Comparison of ENCODE assay signal across 10 mouse cellular contexts in the genomic region with DNA sequence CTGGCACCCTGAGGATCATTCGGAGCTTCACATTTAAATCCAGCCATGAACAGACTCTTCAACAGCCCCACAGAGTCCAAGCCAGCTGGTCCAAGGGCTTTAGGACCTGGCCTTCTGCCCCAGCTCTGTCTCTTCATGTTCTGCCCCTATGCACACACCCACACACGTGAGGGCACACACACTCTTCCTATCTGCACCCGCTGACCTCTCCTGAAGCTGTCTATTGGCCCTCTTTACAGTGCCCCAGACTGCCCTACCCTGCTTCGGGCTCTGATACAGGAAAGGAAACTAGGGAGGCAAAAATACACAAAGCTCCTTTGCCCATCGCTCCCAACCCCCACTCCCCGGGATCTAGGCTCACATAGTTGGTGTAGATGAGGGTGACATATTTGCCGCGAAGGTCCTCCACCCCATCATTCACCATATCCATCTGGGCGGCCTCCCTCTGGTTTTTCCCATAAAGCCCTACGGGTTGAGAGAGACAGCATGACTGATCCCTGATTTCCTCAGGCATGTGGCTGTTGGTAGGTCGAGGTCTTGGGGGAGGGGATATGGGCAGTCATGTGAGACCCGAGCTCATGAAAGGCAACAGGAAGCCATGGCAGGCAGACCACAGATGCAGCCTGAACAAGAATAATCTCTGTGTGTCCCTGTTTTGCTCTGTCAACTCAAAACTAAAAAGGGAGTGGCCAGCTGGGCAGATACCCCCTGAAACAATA. TPM values are rescaled to one million over a fixed set of nuclear protein-coding genes. Genes with fewer than 3 reads are reported as not detected.
A peak's percentile ranks its signal among the peaks of the same experiment; 100 is the strongest.
DNase-seq lines count a peak whose midpoint lies in the region; ATAC-seq and TF ChIP-seq lines count a peak whose summit lies in the region.
"Had no signal": no experiment of that assay in that cellular context is flagged by ENCODE, and none has a peak within 500 bp of the region (broad histone marks: within the 10 kb centered on the region; RNA-seq: fewer than 3 reads in every experiment).

No protein-coding gene starts in this region.

- H3K4me3 ChIP-seq in megakaryocyte, embryonic 14.5 days (replicated peaks): peak overlapping the region; percentile 83
- H3K4me3 ChIP-seq in liver, embryonic 15.5 days (replicated peaks): peak overlapping the region; percentile 26
- no peak overlapping the region for H3K4me3 ChIP-seq in stomach, postnatal 0 days (ENCODE audit: low read depth, low read length)

- peaks cover 60% of the 10 kb centered on the region for H3K4me1 ChIP-seq in megakaryocyte, embryonic 14.5 days
- peaks cover 42% of the 10 kb centered on the region for H3K4me1 ChIP-seq in liver, embryonic 15.5 days (replicated peaks)
- H3K4me1 ChIP-seq in stomach, postnatal 0 days (replicated peaks; ENCODE audit: control insufficient read depth, insufficient read depth): no peaks in the 10 kb centered on the region

- peak overlapping the region; percentile 64 for H3K27ac ChIP-seq in liver, embryonic 15.5 days (replicated peaks)
- H3K27ac ChIP-seq in stomach, postnatal 0 days (replicated peaks): 0 out of 2 replicates have a peak overlapping the region, but pooled peaks have one; percentile 24
- H3K27ac ChIP-seq: macrophage had no signal

- no peaks in the 10 kb centered on the region for H3K27me3 ChIP-seq in megakaryocyte, embryonic 14.5 days (replicated peaks)
- no peaks in the 10 kb centered on the region for H3K27me3 ChIP-seq in liver, embryonic 15.5 days
- H3K27me3 ChIP-seq in stomach, postnatal 0 days (ENCODE audit: control insufficient read depth, insufficient read depth, low read length): no peaks in the 10 kb centered on the region

- no peak overlapping the region for H3K9ac ChIP-seq in liver, embryonic 15.5 days
- 0 out of 2 replicates have a peak overlapping the region, but pooled peaks have one; percentile 38 for H3K9ac ChIP-seq in stomach, postnatal 0 days (ENCODE audit: low read length)

- 55% methylated on average over 12 of the region's 12 CpGs for WGBS in liver, embryonic 15.5 days (ENCODE audit: insufficient replicate concordance)
- WGBS in stomach, postnatal 0 days: 60% methylated on average over 12 of the region's 12 CpGs

- peak; percentile 38 for DNase-seq in embryo, embryonic 10 days (ENCODE audit: low spot score)
- DNase-seq in embryo, embryonic 9.5 days (ENCODE audit: extremely low spot score): no peak
- DNase-seq in stomach, postnatal 0 days (ENCODE audit: low spot score): peak; percentile 75
- DNase-seq in right cerebral cortex, postnatal 10 days (ENCODE audit: low spot score in 2 of 2): no peak
- DNase-seq: kidney, adult 8-10 months had no signal

- H3K9me3 ChIP-seq in megakaryocyte, embryonic 14.5 days: no peaks in the 10 kb centered on the region
- H3K9me3 ChIP-seq in liver, embryonic 15.5 days (replicated peaks): no peaks in the 10 kb centered on the region
- no peaks in the 10 kb centered on the region for H3K9me3 ChIP-seq in stomach, postnatal 0 days (ENCODE audit: control insufficient read depth, low read length)

- peak overlapping the region; percentile 48 for H3K4me2 ChIP-seq in liver, embryonic 15.5 days
- peak overlapping the region; percentile 18 for H3K4me2 ChIP-seq in stomach, postnatal 0 days (replicated peaks; ENCODE audit: low read depth)

- no peak for TF ChIP-seq CTCF in stomach, postnatal 0 days (IDR thresholded peaks at IDR 0.05; ENCODE audit: low read depth)

- H3K36me3 ChIP-seq in megakaryocyte, embryonic 14.5 days (replicated peaks; ENCODE audit: low read length): peaks cover 21% of the 10 kb centered on the region
- H3K36me3 ChIP-seq in liver, embryonic 15.5 days (replicated peaks): 0 out of 2 replicates have a peak, but pooled peaks cover 5% of the 10 kb centered on the region
- H3K36me3 ChIP-seq in stomach, postnatal 0 days (ENCODE audit: control insufficient read depth, insufficient read depth, low read length): no peaks in the 10 kb centered on the region

- ATAC-seq in megakaryocyte, adult 5-6 weeks (ENCODE audit: poor library complexity, severe bottlenecking): no peak
- peak; percentile 32; the same call in 1 of the 2 replicates for ATAC-seq in liver, embryonic 15.5 days (ENCODE audit: insufficient read depth)
- ATAC-seq in stomach, postnatal 0 days (ENCODE audit: low FRiP score, low TSS enrichment): peak; percentile 82
- ATAC-seq in inflammation-experienced regulatory T-cells, adult 6 months: no peak

- TF ChIP-seq EP300 in stomach, postnatal 0 days (optimal IDR thresholded peaks at IDR 0.05): no peak

RNA-seq across cellular contexts. Expression of gene Gstp1, which starts 1.3 kb away (rescaled TPM):
- polyA plus RNA-seq in megakaryocyte, embryonic 14.5 days (2012; ENCODE audit: insufficient read depth, low replicate concordance): 128 and 173 TPM in 2 replicates
- total RNA-seq in megakaryocyte, adult 5-6 weeks (2015): 257 and 287 TPM in 2 replicates
- 69.5 and 80.2 TPM in 2 replicates for total RNA-seq in megakaryocyte, adult 5-6 weeks (2017)
- polyA plus RNA-seq in liver, embryonic 15.5 days (2015; fragmentation: Nextera tagmentation; extraction: Ambion mirVana): 752 and 794 TPM in 2 replicates
- polyA plus RNA-seq in stomach, postnatal 0 days (2015; fragmentation: Nextera tagmentation; extraction: Ambion mirVana): 1,012 and 1,081 TPM in 2 replicates
- 100 to 1,000 TPM; 417 to 553 (median 508) TPM for polyA plus RNA-seq in inflammation-experienced regulatory T-cells, adult 6 months (2017; shearing (Covaris generic))

RNA-seq across cellular contexts. Expression of gene Gstp2, which starts 9.3 kb away (rescaled TPM):
- not detected in 2 replicates for polyA plus RNA-seq in megakaryocyte, embryonic 14.5 days (2012; ENCODE audit: insufficient read depth, low replicate concordance)
- 4.8 TPM in 1 of 2 replicates, not detected in the other for total RNA-seq in megakaryocyte, adult 5-6 weeks (2015)
- total RNA-seq in megakaryocyte, adult 5-6 weeks (2017): 1.8 TPM in 1 of 2 replicates, not detected in the other
- polyA plus RNA-seq in liver, embryonic 15.5 days (2015; fragmentation: Nextera tagmentation; extraction: Ambion mirVana): 7.7 and 8.0 TPM in 2 replicates
- 85.2 and 93.1 TPM in 2 replicates for polyA plus RNA-seq in stomach, postnatal 0 days (2015; fragmentation: Nextera tagmentation; extraction: Ambion mirVana)
- 10 to 100 TPM in 1 of 3 experiments, 1 to 10 TPM in 1, under 1 TPM in 1; 0.72 to 12.0 (median 5.0) TPM for polyA plus RNA-seq in inflammation-experienced regulatory T-cells, adult 6 months (2017; shearing (Covaris generic))
- polyA plus RNA-seq: macrophage had no signal

RNA-seq across cellular contexts. Expression of gene Gstp3, which starts 22.9 kb away (rescaled TPM):
- not detected in 2 replicates for polyA plus RNA-seq in megakaryocyte, embryonic 14.5 days (2012; ENCODE audit: insufficient read depth, low replicate concordance)
- 3.0 and 5.0 TPM in 2 replicates for total RNA-seq in megakaryocyte, adult 5-6 weeks (2015)
- total RNA-seq in megakaryocyte, adult 5-6 weeks (2017): 4.0 and 4.5 TPM in 2 replicates
- 77.6 and 97.4 TPM in 2 replicates for polyA plus RNA-seq in liver, embryonic 15.5 days (2015; fragmentation: Nextera tagmentation; extraction: Ambion mirVana)
- polyA plus RNA-seq in stomach, postnatal 0 days (2015; fragmentation: Nextera tagmentation; extraction: Ambion mirVana): 7.1 and 9.7 TPM in 2 replicates
- polyA plus RNA-seq in inflammation-experienced regulatory T-cells, adult 6 months (2017; shearing (Covaris generic)): 100 to 1,000 TPM; 178 to 293 (median 197) TPM
- polyA plus RNA-seq: macrophage had no signal

RNA-seq across cellular contexts. Expression of gene Ndufv1, which starts 23.9 kb away (rescaled TPM):
- 111 and 122 TPM in 2 replicates for polyA plus RNA-seq in megakaryocyte, embryonic 14.5 days (2012; ENCODE audit: insufficient read depth, low replicate concordance)
- total RNA-seq in megakaryocyte, adult 5-6 weeks (2015): 82.1 and 103 TPM in 2 replicates
- total RNA-seq in megakaryocyte, adult 5-6 weeks (2017): 151 and 169 TPM in 2 replicates
- 152 and 163 TPM in 2 replicates for polyA plus RNA-seq in liver, embryonic 15.5 days (2015; fragmentation: Nextera tagmentation; extraction: Ambion mirVana)
- polyA plus RNA-seq in stomach, postnatal 0 days (2015; fragmentation: Nextera tagmentation; extraction: Ambion mirVana): 213 and 216 TPM in 2 replicates
- polyA plus RNA-seq in inflammation-experienced regulatory T-cells, adult 6 months (2017; shearing (Covaris generic)): 100 to 1,000 TPM; 104 to 136 (median 114) TPM

RNA-seq across cellular contexts. Expression of gene Doc2g, which starts 33.4 kb away (rescaled TPM):
- 2.7 and 7.3 TPM in 2 replicates for polyA plus RNA-seq in megakaryocyte, embryonic 14.5 days (2012; ENCODE audit: insufficient read depth, low replicate concordance)
- total RNA-seq in megakaryocyte, adult 5-6 weeks (2015): 1.2 and 1.5 TPM in 2 replicates
- total RNA-seq in megakaryocyte, adult 5-6 weeks (2017): 0.18 and 0.37 TPM in 2 replicates
- 0.38 and 0.78 TPM in 2 replicates for polyA plus RNA-seq in liver, embryonic 15.5 days (2015; fragmentation: Nextera tagmentation; extraction: Ambion mirVana)
- polyA plus RNA-seq in stomach, postnatal 0 days (2015; fragmentation: Nextera tagmentation; extraction: Ambion mirVana): 1.2 and 1.7 TPM in 2 replicates
- 1 to 10 TPM in 2 of 3 experiments, under 1 TPM in 1; 0.31 to 2.8 (median 1.6) TPM for polyA plus RNA-seq in inflammation-experienced regulatory T-cells, adult 6 months (2017; shearing (Covaris generic))
- polyA plus RNA-seq: macrophage had no signal

Comparison
In these comparisons a context has a peak if more than half of its experiments do, and no peak if none do; other contexts are left out.
1. DNase-seq: peak in embryo, embryonic 10 days (single experiment) and stomach, postnatal 0 days (single experiment); none in embryo, embryonic 9.5 days (single experiment) and right cerebral cortex, postnatal 10 days (0 of 2).
2. ATAC-seq: peak in liver, embryonic 15.5 days (single experiment) and stomach, postnatal 0 days (single experiment); none in megakaryocyte, adult 5-6 weeks (single experiment) and inflammation-experienced regulatory T-cells, adult 6 months (single experiment).